Mouse (Mus musculus) naive thymus-derived CD4-positive, alpha-beta T cell, adult 2 months (primary cell): ENCODE measurements around the gene Mtnr1a.
"Not testable (repeated sequence)": the region's sequence is repeated elsewhere in the genome, so short reads cannot be mapped to it uniquely, and the experiment has no call there.

Experiments used
- DNase-seq: peaks from one replicate; pipeline ENCODE4 v3.0.0-alpha.2; 2011; ENCODE audit warnings: low read depth

The Mtnr1a gene

DNA sequence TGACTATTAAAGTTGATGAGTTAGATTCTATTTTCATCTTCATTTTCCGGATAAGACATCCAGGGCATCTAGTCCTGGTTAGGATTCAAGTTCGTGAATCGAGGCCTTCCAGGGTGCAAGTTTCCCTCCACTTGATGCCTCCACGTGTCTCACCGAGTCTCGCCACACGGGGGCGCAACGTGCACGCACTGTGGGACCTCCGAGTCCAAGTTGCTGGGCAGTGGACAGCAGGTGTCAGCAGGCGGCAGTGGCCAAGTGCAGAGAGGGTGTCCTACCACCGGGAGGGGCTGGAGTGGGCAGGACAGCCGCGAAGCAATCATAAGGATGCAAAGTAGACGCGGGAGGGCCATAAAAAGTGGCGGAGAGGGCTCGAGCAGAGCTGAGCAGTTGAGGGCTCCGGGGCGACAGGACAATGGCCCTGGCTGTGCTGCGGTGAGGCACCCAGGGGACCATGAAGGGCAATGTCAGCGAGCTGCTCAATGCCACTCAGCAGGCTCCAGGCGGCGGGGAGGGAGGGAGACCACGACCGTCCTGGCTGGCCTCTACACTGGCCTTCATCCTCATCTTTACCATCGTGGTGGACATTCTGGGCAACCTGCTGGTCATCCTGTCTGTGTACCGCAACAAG is at the start of gene Mtnr1a:
Mtnr1a (plus strand) TSS at position 379 of the 628 bp plus-strand sequence.
- DNase-seq = no peak

DNA sequence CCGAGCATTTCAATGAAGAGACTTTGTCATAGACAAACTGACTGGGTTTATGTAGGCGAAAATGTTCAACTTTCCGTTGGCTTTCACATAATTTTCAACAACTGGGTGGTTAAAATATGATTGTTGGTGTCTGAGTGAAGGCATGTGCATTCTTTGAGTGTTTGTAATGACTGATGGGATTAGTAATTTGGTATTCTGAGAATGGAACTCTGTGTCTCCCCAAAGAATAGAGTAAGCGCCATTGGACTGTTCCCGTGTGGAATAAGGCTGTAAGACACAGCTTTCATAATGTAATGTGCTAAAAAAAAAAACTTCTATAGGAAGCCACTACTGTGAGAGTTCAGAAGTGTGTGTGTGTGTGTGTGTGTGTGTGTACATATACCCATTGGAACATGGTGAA is 49.7 kb upstream of the Mtnr1a start:
- DNase-seq = no peak

DNA sequence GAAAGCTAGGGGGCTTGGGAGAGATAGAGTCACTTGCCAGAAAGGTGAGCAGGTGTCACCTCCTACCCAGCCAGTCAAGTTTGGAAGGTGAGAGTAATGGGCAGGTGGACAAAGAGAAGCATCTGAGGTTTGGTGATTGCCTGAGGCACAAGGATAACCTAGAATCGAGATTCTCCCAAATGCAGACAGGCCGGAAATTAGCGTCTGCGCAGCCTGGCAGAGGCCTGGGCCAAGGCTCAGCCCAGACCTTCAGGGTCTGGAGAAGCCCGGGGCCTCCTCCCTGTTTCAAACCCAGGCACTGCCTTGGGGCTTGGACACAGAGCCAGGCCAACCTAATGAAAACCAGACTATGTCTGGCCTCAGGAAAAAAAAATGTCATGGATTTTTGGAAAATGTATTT is 47.8 kb upstream of the Mtnr1a start:
- DNase-seq = no peak

DNA sequence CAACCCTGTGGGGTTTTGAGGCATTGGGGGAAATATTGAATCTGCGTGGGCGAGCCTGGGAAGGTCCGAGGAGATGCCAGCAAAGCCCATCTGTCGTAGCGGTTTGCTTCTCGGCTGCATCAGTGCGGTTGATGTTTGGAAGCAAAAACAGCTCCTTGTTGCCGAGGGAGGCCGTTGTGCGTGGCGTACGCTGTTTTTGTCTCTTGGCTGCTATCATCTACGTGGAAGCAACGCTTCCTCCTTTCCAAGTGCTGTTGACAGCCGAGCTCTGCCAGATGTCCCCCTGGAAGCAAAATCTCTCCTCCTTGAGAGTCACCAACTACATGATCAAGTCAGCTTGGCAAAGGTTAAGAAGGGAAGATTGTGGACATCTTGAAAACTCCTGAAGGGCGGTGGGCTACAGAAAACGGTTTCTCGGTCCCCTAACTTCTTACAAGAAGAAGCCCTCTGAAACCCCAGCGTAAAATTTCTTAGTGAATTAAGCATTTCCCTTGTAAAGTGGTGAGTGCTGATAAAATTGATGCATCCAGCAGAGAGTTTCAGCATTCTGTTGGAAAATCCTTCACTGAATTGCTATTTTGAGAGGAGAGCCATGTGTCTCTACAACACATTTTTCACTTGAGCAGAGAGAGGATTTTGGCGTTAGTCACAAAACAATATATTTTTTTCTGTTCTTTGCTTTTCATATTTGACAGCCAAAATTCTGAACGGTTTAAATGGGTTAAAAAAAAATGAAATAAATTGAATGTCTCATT is 46.8 kb upstream of the Mtnr1a start:
- no peak for DNase-seq

DNA sequence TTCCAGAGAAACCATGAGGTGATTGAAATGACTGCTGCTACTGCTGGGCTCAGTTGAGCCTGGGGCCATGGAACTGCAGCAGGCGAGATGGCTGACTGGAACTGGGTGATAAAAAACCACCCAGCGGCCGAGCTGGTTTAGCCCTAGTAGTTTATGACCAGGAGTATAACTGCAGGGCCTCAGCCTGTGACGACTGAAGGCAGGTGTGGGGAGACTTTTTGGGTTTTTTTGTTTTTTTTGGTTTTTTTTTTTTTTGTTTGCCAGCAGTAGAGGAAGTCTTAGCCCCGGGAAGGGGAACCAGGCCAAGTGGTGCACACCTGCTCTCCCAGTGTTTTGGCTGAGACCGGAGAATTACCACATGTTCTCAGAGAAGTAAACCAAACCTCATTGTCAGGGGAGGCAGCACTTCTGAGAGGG is 40.8 kb upstream of the Mtnr1a start:
- DNase-seq = no peak

DNA sequence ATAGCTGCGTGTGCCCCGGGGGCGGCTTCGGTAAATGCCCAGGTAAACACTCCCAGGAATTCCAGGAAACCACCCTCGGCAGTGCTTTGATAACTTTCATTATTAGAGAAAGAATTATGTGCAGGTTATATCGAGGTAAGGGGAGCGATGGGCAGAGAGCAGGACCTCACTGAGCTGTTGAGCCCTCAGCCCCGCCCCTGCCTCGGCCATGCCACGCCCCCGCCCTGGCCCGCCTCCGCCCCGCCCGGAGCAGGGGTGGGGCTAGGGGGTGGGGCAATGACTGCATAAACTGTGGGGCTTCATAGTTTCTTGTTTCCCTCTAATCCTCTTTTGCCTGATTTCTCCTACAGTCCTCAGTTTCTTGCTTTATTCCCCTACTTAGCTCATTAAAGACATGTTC is 30.6 kb upstream of the Mtnr1a start:
- DNase-seq = no peak

DNA sequence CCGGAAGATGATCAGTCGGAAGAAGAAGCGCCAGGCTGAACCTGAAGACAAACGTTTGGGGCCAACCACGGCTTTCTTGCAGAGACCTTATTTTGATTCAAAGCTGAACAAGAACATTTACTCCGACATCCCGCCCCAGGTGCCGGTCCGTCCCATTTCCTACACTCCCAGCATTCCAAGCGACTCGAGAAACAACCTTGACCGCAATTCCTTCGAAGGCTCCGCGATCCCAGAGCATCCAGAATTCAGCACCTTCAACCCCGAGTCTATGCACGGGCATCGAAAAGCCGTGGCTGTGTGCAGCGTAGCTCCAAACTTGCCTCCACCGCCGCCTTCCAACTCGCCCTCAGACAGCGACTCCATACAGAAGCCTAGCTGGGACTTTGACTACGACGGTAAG is 24.8 kb upstream of the Mtnr1a start:
- no peak for DNase-seq

DNA sequence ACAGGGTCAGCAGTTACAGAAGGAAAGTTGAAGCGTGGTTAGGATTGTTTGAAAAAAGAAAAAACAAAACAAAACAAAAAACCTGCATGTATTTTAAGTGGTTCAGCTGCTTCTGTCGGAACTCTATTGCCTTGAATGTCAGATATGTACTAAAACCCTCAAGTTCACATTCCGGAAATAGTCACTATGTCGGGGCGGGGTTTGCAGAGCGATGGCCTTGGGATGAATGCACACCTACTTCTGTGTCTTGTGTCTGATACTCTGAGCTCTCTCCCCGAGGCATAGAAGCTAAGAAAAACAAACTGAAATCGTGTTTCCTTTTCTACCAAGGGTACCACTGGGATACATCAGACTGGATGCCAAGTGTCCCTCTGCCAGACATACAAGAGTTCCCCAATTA is 18.5 kb upstream of the Mtnr1a start:
- no peak for DNase-seq

DNA sequence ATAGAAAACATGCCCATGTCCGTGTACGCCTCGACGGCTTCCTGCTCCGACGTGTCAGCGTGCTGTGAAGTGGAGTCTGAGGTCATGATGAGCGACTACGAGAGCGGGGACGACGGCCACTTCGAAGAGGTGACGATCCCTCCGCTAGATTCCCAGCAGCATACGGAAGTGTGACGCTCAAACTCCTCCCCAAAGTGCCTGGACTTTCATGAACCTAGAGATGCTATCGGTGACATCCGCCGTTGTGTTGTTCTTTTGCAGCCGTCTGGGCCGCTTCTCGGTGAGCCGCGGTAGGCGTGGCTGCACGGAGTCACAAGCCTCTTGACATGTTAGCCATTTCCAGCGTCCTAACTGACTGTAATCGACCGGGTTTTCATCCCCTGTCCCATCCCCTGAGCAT is 17.7 kb upstream of the Mtnr1a start:
- no peak for DNase-seq

DNA sequence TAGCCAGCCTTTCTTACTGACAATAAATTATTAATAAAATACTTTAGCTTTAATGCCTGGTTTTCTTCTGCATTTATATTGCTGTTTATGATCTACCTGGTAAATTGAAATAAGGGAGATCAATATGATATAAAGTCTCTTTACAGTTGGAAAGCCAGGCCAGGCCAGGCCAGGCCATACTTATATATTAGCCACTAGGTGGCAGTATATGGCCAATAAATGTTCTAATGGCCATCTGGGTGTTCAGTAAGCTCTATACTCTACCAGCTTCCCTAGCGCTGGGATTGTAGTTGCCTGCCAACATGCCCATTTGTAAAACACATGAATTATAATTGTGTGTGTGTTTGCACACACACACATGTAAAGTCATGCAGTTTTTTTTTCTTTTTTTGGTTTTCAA is 16.7 kb upstream of the Mtnr1a start:
- no peak for DNase-seq

DNA sequence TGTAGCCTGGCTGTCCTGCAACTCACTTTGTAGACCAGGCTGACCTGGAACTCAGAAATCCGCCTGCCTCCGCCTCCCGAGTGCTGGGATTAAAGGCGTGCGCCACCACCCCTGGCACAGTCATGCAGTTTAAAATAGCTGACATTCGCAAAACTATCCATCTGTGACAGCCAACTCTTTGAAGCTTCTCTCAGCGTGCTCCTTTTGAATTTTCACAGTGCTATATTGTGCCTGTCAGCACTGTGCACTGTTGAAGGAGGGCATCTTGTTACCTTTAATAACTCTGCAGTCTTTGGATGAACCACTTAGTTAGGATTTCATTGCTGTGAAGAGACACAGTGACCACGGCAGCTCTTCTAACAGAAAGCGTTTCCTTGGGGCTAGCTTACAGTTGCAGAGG is 16.3 kb upstream of the Mtnr1a start:
- DNase-seq = no peak

DNA sequence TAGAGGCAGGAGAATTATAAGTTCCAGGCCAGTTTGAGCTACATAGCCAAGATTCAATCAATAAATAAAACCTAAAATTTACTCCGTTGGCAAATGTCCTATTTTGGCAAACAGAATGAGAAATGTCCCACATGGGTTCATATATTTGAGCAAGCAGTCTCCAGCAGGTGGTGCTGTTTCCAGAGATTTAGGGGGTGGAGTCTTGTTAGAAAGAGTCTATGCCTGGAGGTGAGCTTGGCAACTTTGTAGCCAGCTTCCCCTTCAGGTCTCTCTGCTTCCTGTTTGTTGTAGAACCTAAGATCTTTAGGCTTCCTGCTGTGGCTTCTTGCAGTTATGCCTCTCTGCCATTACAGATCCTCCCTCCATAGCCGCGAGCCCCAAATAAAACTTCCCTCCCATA is 13.4 kb upstream of the Mtnr1a start:
- no peak for DNase-seq

DNA sequence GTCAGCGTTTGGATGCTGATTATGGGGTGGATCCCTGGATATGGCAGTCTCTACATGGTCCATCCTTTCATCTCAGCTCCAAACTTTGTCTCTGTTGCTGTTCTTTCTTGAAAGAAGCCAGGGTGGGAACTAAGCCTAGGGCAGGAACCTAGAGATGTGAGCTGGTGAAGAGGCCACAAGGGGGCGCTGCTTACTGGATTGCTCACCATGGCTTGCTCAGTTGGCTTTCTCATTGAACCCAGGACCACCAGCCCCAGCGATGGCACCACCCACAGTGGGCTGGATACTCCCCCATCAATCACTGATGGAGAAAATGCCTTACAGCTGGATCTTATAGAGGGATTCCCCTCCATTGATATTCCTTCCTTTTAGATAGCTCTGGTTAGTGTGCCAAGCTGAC is 12.1 kb upstream of the Mtnr1a start:
- no peak for DNase-seq

DNA sequence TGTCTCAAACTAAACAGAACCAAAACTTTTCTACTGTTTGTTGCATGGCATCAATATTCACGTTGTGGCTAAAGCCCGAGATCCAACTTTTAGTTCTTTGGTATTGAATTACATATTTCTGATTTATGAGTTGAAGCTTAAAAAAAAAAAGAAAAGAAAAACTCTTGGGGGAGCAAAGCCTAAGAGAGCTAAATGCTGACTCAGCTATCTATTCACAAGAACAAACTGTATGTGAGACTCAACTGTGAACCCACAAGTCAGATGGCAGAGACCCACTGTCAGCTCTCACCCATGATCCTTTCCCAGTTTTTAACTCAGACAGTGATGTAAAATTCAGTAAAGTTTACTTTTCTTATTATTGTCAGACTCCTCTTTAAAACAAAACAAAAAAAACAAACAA is 8.9 kb upstream of the Mtnr1a start:
- DNase-seq = no peak

DNA sequence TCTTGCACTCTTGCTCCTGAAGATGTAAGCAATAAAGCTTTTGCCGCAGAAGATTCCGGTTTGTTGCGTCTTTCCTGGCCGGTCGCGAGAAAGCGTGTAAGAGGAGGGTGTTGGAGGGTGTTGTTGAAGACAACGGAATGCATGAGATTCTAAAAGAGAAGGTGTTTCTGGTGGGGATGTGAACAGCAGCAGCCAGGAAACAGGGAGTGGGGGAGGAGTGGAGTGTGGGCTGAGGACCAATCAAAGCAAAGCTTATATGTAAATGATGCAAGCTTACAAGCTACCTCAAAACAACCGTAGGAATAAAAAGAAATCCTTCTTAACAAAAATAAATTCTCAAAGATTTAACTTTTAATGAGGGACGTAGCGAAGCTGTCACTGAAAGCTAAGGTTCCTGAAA is 6.6 kb upstream of the Mtnr1a start:
- DNase-seq = no peak

DNA sequence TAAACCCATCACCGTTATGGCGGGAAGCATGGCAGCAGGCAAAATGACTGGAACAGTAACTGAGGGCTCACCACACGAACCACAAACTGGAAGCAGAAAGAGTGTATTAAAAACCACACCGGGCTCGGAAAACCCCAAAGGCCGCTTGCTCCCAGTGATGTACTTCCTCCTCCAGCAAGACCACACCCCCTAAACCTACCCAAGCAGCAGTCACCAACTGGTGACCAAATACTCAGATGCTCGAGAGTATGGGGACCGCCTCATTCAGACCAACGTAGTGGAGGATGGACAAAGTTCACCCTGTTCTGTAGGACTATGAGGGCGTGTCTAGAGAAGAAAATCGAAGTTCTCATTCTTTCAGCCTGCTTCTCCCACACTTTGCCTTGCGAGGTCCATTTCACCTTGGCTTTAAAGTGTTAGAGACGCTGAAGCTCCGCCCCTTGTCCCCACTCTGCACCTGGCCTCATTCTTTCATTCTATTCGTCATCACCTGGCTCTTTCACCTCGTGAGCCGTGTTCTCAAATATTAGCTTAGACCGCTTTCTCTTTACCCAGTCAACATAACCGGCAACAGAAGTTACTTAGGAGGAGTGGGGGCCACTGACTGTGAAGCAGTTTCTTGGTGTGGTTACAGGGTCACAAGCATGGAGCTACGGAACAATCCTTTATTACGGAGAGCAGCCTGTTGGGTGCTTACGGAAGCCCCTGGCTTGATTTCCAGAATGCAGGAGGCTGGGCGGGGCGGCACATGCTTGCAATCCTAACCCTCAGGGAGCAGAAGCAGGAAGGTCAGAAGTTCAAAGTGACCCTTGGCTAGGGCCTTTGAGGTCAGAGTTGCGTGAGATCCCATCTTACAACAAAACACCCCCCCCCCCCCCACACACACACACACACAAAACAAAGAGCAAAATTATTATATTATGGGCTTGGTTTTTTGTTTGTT is 5.7 kb upstream of the Mtnr1a start:
- no peak for DNase-seq

DNA sequence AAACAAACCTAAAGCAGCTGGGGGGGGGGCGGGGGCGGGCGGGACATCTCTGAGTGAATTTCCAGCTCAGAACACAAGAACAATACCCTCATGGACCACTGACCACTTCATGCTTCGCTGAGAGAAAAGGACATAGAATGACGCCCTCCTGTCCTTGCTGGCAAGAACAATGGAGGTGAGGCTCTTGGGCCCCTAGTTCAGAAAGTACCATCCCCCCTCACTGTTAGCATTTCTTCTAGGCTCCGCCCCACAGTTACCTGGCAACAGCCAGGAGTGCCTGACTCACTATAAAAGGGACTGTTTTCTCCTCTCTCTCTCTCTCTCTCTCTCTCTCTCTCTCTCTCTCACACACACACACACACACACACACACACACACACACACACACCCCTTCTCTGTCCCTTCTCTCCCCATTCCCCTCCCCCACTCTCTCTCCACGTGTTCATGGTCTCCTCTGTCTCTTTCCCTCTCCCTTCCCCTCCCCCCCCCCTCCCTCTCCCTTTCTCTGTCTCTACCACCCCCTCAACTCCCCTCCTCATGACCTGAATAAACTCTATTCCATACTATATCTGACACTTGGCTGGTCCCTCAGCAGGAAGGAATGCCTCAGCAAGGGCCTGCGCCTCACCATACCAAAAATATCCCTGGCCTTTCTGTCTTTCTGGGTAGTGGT is 4.6 kb upstream of the Mtnr1a start:
- no peak for DNase-seq

DNA sequence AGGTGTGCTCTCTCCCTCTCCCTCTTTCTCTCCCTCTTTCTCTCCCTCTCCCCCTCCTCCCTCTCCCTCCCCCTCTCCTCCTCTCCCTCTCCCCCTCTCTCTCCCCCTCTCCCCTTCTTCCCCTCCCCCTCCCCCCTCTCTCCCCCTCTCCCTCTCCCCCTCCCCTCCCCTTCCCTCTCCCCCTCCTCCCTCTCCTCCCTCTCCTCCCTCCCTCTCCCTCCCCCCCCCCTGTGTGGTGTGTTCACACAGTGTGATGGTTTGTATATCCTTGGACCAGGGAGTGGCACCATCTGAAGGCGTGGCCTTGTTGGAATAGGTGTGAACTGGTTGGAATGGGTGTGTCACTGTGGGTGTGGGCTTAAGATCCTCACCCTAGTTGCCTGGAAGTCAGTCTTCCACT is 3.5 kb upstream of the Mtnr1a start:
- not testable (repeated sequence) for DNase-seq

DNA sequence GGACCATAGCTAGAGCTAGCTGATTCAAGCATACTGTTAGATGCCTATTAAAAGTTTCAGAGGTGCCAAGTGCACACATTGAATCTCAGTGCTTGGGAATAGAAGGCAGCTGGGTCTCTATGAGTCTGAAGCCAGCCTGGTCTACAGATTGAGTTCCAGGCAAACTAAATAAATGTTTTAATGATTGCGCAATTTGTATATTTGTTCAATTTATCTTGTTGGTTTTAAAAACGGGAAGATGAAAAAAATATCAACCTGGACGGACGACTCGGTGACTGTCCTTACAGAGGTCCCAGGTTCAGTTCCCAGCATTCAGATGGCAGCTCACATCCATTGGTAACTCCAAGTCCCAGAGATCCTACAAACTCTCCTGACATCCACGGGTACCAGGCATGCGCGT is 2.0 kb downstream of the Mtnr1a start:
- no peak for DNase-seq

DNA sequence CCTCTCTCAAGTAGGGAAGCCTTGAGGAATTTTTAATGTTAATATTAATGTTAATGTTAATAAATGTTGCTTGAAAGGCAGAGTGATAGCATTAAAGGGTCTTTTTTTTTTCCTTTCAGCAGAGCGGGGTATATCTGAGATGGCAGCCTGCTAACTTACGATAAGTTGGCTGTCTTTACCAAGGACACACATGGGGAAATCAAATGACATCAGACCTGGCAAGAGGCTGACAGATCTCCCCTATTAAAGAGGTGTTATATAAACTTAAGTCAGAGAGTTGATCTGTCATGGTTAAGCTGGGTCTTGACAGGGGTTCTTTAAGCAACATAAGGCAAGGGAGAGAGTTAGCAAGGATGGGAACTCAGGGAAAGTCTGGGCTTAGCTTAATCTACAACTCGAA is 11.9 kb downstream of the Mtnr1a start:
- no peak for DNase-seq

DNA sequence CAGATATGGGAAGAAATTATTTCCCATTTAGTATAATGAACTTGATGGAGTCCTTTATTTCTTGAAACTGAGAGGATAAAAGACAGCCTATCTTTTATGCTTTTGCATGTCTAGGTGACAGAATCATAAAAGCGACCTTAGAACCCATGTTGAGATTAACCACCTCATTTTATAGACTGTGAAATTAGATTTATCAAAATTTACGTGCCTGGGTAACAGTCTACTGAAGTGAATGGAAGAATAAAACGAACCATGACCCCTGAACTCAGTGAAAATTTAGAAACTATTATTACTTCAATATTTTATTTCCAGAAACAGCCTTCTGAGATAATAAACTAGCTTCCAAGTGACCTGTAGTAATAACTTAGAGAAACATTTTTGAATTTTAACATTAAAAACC is 24.7 kb downstream of the Mtnr1a start:
- no peak for DNase-seq

DNA sequence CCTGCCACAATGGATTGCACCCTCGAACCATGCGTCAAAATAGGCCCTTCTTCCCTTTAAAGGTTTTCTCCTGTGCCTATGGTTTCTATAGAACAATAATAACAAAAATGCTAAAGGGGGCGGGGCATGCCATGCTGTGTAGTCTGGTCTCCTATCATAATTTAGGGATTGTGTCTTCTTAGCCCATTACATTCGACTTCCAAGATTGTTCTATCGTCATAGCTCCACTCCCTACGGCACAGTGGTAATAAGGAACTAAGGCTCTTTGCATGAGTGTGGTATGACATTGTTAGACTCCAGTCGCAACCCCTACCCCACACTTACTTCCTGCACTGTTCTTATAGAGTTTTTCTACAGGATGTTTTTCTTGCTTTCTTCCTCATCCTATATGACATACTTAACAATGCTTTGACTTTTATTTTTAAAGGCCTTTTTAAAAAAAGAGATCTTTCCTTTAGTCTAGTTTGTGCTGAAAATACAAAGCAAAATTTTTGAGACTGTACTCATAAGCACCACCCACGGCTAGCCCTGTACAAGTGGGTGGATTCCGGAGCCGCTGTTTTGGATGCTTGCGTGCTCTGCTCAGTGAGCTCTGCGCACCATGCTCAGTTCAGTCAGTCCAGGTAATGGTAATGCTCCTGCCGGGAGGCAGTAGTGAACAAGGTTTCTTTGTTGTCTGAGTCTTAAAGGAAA is 40.6 kb downstream of the Mtnr1a start:
- DNase-seq = no peak
